Mouse (Mus musculus): Measurements from ENCODE around the gene Bfsp2.

GRCm38 (mm10) chr9:103387011-103387653 is 93.1 kb downstream of the Bfsp2 start:
- no peak for TF ChIP-seq POLR2A (IDR thresholded peaks at IDR 0.05; ENCODE audit: borderline replicate concordance, low read depth, low read length)
- TF ChIP-seq CTCF (IDR thresholded peaks at IDR 0.05; ENCODE audit: low read depth, low read length) = no peak

Measured in bone marrow macrophage, adult 2 months (primary cell).